Mouse (Mus musculus) gastrocnemius, postnatal 25 days (tissue): ENCODE measurements around the gene Tcp1. TPM values are rescaled to one million over a fixed set of nuclear protein-coding genes. Genes with fewer than 3 reads are reported as not detected.
A peak's percentile ranks its signal among the peaks of the same experiment; 100 is the strongest.
"Not testable (repeated sequence)": the region's sequence is repeated elsewhere in the genome, so short reads cannot be mapped to it uniquely, and the experiment has no call there.

Experiments
- DNase-seq: peaks from one replicate; pipeline ENCODE4 v3.0.0; 2022
- total RNA-seq, 2 experiments: library from RNA; stranded (reverse); gene quantifications; 1 replicate in 1 of 2; 2 replicates in 1 of 2; pipeline ENCODE4 v1.2.3; 2021

Tcp1 gene
- total RNA-seq, 2 experiments from 2014 or later: 159 to 178 TPM

GRCm38 (mm10) chr17:12915881-12916583 lies 531 bp downstream of the Tcp1 start, which contains the start of gene Mrpl18:
Gene Mrpl18 (minus strand): TSS chr17:12916345.
- peak; percentile 100 for DNase-seq

DNA sequence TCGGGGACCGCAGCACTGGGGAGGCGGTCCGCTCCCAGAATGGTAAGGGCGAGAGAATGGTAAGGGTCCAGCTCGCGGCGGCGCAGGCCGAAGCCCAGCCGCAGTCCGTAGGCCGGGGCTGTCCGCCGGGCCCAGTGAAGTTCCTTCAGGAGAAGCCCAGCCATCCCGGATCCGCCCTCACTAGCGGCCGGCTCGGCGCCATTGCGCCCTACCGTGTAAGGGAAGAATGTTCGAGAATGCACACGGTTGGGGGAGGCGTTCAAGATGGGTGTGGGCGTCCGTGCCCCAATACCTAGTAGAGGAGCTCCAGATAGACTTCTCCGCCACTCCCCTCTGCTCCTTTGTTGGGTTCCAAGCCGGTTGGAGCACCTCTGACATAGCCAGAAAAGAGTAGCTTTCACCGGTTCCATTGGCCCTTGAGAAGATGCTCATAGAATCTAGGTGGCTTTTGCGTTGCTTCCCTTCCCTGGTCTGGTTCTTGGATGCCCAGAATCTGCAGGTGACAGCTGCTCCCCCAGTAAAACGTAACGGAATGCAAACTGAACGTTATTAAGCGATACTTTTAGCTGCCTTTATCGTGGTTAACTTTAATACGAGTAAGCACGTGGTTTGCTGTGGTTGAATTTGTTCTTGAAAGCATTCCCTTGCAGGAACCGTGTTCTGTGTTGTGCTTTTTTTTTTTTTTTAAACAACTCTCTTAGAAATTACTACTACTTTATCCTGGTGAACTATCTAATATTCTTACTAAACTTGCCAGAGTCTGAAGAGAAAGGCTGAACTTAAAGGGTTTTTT lies 1.3 kb downstream of the Tcp1 start:
- no peak for DNase-seq

- no peak for DNase-seq
Observed at GRCm38 (mm10) chr17:12921073-12921472, 5.6 kb downstream of the Tcp1 start.

GRCm38 (mm10) chr17:12925001-12925400 lies 9.5 kb downstream of the Tcp1 start:
- DNase-seq: no peak

DNA sequence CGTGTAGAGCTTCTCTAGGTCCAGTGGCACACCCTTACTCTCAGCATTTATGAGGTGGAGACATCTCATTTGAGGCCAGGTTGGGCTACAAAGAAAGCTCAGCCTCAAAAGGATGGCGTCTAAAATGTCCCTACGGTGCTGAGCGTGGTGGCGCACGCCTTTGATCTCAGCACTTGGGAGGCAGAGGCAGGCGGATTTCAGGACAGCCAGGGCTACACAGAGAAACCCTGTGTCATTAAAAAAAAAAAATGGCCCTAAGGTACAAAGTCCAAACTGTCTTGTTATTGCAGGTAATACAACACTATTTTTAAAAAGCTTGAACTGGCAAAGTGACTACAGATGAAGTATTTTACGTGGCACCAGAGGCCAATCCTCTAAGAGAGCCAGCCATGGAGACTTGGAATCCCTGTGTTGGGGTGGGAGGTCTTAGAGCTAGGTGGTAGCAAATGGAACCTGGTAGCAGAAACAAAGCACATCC lies 10.2 kb downstream of the Tcp1 start:
- DNase-seq: no peak

GRCm38 (mm10) chr17:12931576-12931975 lies 16.1 kb downstream of the Tcp1 start:
- DNase-seq: not testable (repeated sequence)

DNA sequence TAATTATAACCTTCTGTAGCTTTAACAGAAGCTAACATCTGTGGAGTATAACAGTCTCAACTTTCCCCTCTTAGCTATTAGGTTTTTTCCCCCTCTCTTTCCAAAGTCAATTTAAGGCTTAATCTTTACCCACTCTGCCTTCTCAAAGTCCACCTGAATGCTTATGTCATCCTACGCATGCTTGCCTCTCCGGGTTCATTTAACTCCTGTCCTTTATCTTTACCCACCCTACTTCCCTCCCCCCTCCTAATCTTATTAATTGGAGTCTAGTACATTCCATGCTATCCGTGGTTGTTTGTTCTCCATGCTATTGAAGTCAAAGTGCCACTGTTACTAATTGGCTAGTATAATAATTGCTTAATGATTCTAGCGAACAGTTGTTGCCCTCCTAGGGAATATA lies 20.2 kb downstream of the Tcp1 start:
- no peak for DNase-seq

DNA sequence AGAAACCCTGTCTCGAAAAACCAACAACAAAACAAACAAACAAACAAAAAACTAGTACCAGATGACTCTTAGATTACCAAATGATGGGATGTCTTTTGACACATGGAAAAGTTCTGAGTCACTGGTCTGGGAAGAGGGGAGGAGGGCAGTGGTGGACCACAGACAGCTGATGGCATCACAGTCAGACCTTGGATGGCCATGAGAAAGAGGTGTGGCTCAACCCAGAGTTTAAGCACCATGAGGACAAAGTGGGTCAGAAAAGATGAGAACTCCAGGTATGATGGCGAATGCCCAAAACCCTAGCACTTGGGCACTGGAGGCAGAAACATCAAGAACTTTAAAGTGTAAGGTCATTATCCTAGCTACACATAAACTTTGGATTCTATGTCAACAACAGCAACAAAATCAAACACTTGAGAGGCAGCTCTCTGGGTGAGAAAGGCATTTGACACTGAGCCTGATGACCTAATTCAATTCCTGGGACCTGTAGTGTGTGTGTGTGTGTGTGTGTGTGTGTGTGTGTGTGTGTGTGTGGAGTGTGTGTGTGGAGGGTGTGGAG lies 22.0 kb downstream of the Tcp1 start:
- no peak for DNase-seq

- no peak for DNase-seq
Observed at GRCm38 (mm10) chr17:12938077-12938476, 22.6 kb downstream of the Tcp1 start.

- not testable (repeated sequence) for DNase-seq
Observed at GRCm38 (mm10) chr17:12939377-12940148, 24.1 kb downstream of the Tcp1 start.

DNA sequence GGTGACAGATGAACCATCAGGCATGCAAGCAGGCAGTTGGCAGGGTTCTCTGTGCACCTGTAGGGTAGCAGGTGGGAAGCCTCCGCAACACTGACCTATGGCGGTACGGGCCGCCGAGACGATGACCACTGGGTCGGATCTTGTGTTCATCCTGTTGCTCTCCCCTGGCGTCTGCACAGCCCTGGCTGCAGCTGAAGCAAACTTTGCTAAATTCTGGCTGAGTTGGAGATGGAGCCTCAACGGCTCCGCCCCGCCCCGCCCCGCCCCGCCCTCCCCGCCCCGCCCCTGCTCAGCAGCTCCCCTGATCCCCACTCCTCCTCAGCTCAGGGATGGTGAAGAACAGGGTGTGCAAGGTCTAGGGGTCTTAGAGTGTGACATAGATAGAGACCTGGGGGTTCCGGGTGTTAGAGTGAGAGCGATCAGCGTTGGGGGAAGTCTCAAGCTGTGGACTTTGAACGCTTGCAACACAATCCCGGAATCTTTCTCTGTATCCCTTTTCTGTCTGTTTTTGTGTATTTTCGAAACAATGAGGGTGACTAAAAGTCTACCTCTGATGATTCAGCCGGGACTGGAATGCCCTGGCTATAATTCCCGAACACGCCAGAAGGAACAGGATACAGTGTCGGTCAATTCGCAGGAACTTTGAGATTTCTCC lies 24.8 kb downstream of the Tcp1 start, which contains the start of gene Acat3:
TSS of gene Acat3 (minus strand) at position 450 of the 655 bp plus-strand sequence.
- DNase-seq: no peak

GRCm38 (mm10) chr17:12941543-12942260 lies 26.2 kb downstream of the Tcp1 start:
- DNase-seq: no peak

GRCm38 (mm10) chr17:12942459-12943162 lies 27.1 kb downstream of the Tcp1 start:
- DNase-seq: no peak

GRCm38 (mm10) chr17:12949669-12950068 lies 34.2 kb downstream of the Tcp1 start:
- DNase-seq: no peak

DNA sequence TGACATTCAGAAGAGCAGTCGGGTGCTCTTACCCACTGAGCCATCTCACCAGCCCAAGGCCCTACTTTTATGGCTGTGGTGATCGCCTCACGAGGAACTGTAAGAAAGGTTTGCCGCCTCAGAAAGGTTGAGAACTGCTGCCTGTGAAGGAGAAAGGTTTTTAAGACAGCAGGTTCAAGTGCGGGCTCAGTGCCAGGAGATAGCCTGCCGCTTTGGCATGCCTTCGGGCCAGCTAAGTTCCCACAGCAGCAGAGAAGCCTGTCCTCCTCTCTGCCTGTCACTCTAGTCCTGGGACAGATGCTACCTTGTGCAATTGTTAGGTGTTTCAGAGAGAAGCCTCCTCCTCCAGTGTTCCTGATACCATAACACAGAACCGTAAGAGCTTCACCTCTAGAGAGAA lies 41.2 kb downstream of the Tcp1 start:
- DNase-seq: no peak

- not testable (repeated sequence) for DNase-seq
Observed at GRCm38 (mm10) chr17:12959377-12959776, 43.9 kb downstream of the Tcp1 start.

GRCm38 (mm10) chr17:12960331-12960873 lies 44.9 kb downstream of the Tcp1 start, which contains the start of gene Acat2:
Gene Acat2 (minus strand): TSS chr17:12960747.
- DNase-seq: peak; percentile 92

- no peak for DNase-seq
Observed at GRCm38 (mm10) chr17:12963476-12963875, 48.0 kb downstream of the Tcp1 start.

- no peak for DNase-seq
Observed at GRCm38 (mm10) chr17:12967173-12967572, 51.7 kb downstream of the Tcp1 start.

- no peak for DNase-seq
Observed at GRCm38 (mm10) chr17:12973851-12974250, 58.4 kb downstream of the Tcp1 start.
